Mouse (Mus musculus) midbrain, embryonic 13.5 days (tissue): ENCODE results near the gene Fam32a. TPM values are rescaled to one million over a fixed set of nuclear protein-coding genes. Genes with fewer than 3 reads are reported as not detected.

Source experiments
- ATAC-seq: fragments of 200-750 bp; cut with Nextera tagmentation; 2 replicates; pipeline ENCODE4 v1.8.0; 2017; ENCODE audit warnings: mild to moderate bottlenecking, moderate TSS enrichment, moderate library complexity
- H3K27ac ChIP-seq: fragments of 300-500 bp; sonication (generic); 2 replicates; pipeline ENCODE4 v1.5.1; 2015; ENCODE audit warnings: inconsistent platforms, mild to moderate bottlenecking, moderate library complexity
- H3K27me3 ChIP-seq: fragments of 300-500 bp; sonication (generic); 2 replicates; pipeline ENCODE4 v1.6.1; 2015; ENCODE audit warnings: mild to moderate bottlenecking, inconsistent platforms
- H3K36me3 ChIP-seq: fragments of 300-500 bp; sonication (generic); 2 replicates; pipeline ENCODE4 v1.6.1; 2015; ENCODE audit warnings: mild to moderate bottlenecking, inconsistent platforms
- H3K4me1 ChIP-seq: fragments of 300-500 bp; sonication (generic); replicated peaks from 2 replicates; pipeline ENCODE4 v1.6.1; 2015; ENCODE audit warnings: inconsistent platforms
- H3K4me2 ChIP-seq: fragments of 300-500 bp; sonication (generic); replicated peaks from 2 replicates; pipeline ENCODE4 v1.6.1; 2015; ENCODE audit warnings: moderate library complexity, mild to moderate bottlenecking, inconsistent platforms
- H3K4me3 ChIP-seq: fragments of 300-500 bp; sonication (generic); replicated peaks from 2 replicates; pipeline ENCODE4 v1.5.1; 2015; ENCODE audit warnings: mild to moderate bottlenecking, inconsistent platforms
- H3K9ac ChIP-seq: fragments of 300-500 bp; sonication (generic); replicated peaks from 2 replicates; pipeline ENCODE4 v1.6.1; 2015; ENCODE audit warnings: mild to moderate bottlenecking, inconsistent platforms
- H3K9me3 ChIP-seq: fragments of 300-500 bp; sonication (generic); 2 replicates; pipeline ENCODE4 v1.6.1; 2016; ENCODE audit warnings: mild to moderate bottlenecking, inconsistent platforms
- WGBS: fragments of 180-500 bp; shearing (Covaris S2); methylation state at CpG from one replicate; pipeline ENCODE4 v1.1.7; 2015; 5-methylcytosine and 5-hydroxymethylcytosine counted together
- polyA plus RNA-seq: library from polyadenylated mRNA; unstranded; fragments of >200 nt; fragmentation: Nextera tagmentation; extraction: Ambion mirVana; gene quantifications from 2 replicates; pipeline ENCODE4 v1.2.1, GENCODE M21; 2015

Fam32a gene
- polyA plus RNA-seq, 1 experiment from 2014 or later = 116 TPM

DNA sequence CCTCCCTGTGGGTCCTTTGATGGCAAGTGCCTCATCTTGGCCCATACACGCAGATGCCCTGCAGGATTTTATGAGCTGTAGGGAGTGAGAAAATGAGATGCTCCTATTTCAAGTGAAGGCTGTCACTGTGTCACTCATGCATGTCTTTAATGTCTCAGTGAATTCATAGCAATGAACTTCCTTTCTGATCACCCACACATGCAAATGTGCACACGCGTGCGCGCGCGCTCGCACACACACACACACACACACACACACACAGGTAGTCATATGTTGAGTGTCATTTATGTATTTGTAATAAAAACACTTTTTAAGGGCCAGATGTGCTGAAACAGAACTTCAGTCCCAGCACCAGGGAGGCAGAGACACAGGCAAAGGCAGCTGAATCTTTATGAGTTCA, 47.6 kb downstream of the Fam32a start:
- no peak overlapping the region for H3K27ac ChIP-seq
- no peak overlapping the region for H3K4me3 ChIP-seq
- H3K27me3 ChIP-seq = no peaks in the 10 kb centered on the region
- H3K4me2 ChIP-seq = no peak overlapping the region
- WGBS = 99% methylated on average over 8 of the region's 8 CpGs
- no peaks in the 10 kb centered on the region for H3K4me1 ChIP-seq
- no peak overlapping the region for H3K9ac ChIP-seq
- H3K9me3 ChIP-seq = no peaks in the 10 kb centered on the region
- no peaks in the 10 kb centered on the region for H3K36me3 ChIP-seq
- no peak for ATAC-seq

DNA sequence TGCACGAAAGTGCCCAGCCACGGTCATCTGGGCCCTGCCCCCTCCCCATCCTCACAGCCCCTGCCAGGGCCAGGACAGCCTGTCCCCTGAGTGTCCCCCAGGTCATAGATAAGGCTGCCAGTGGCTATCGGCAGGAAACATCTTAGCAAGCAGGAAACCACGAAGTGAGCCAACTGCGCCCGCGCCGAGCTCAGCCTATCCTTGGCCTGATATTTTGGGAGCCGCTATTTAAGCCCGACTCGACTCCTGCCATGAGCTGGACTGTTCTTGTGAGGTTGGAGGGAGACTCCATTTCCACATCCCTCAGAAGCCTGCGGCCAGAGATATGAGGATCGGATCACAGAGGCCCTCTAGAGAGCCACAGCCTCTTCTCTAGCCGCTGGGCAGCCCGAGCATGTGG, 48.8 kb downstream of the Fam32a start:
- Histone ChIP-seq H3K27ac (no peak overlapping the region), H3K4me1 (no peaks in the 10 kb centered on the region), H3K4me3 (no peak overlapping the region), H3K36me3 (no peaks in the 10 kb centered on the region), H3K9me3 (no peaks in the 10 kb centered on the region), H3K4me2 (no peak overlapping the region), H3K27me3 (no peaks in the 10 kb centered on the region), H3K9ac (no peak overlapping the region)
- no peak for ATAC-seq
- WGBS = 95% methylated on average over 15 of the region's 15 CpGs

DNA sequence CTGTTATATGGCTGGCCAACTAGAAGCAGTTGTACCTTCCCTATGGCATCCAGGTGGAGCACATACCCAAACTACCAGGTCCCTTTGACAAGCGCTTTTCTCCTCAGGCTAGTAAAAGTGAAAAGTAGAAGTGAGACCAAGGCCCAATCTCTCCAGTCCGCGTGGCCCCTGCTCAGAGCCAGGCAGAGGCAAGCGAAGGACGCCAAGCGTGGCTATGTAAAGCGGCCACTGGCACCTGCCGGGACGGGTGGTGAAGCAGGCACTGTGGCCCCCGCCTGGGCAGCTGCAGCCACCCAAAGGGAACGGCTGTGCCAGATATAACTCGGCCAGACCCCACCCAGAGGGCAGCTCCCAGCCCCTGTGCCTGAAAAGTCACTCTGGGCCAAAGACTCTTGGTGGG, 51.1 kb downstream of the Fam32a start:
- no peak overlapping the region for H3K27ac ChIP-seq
- H3K9me3 ChIP-seq = no peaks in the 10 kb centered on the region
- no peaks in the 10 kb centered on the region for H3K4me1 ChIP-seq
- H3K27me3 ChIP-seq = no peaks in the 10 kb centered on the region
- ATAC-seq = no peak
- H3K36me3 ChIP-seq = no peaks in the 10 kb centered on the region
- H3K4me3 ChIP-seq = no peak overlapping the region
- WGBS = 87% methylated on average over 12 of the region's 12 CpGs
- H3K9ac ChIP-seq = no peak overlapping the region
- H3K4me2 ChIP-seq = no peak overlapping the region

DNA sequence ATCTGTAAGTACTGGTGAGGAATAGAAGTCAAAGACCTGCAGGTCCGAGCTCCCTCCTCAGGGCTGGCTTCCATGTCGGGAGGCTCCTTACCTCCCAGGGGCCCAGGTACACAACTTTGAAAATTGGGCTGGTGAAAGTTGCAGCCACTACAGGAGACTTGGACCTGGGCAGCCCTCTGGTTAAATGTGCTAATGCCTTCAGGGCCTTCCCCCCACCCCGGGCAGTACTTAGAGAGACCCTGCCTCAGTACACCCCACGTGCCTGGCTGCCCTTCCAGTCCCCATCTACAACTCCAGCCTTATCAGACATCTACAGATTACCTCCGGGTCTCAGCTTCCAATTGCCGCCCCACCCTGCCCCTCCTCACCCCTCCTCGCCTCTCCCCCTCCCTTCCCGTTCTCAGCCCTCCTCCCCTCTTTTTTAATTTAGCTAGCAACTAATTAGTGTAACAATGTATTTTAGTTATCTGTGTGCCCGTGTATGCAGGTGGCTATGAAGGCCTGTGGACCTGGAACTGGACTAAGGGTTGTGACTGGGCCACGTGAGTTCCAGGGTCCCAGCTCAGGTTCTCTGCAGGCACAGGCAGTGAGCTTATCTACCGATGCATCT, 51.6 kb downstream of the Fam32a start:
- Histone ChIP-seq H3K4me1 (no peaks in the 10 kb centered on the region), H3K4me2 (no peak overlapping the region), H3K36me3 (no peaks in the 10 kb centered on the region), H3K27ac (no peak overlapping the region), H3K27me3 (no peaks in the 10 kb centered on the region), H3K9ac (no peak overlapping the region), H3K4me3 (no peak overlapping the region), H3K9me3 (no peaks in the 10 kb centered on the region)
- 83% methylated on average over 11 of the region's 11 CpGs for WGBS
- no peak for ATAC-seq

DNA sequence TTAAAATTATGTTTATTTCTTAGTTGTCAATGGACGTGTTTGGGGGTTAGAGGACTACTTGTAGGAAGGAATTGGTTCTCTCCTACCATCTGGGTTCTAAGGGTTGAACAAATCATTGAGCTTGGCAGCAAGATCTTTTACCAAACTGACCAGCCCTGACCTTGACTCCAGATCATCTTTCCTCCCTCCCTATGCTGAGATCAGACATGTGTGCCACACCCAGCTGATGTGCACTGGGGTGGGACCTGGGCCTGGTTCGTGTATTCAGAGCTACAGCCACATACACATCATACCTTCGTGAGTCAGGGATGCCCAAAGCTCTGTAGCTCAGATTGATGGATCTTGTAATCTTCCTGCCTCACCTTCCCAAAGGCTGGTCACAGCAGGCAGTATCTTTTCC, 52.2 kb downstream of the Fam32a start:
- no peak overlapping the region for H3K4me3 ChIP-seq
- no peak for ATAC-seq
- no peaks in the 10 kb centered on the region for H3K9me3 ChIP-seq
- H3K4me1 ChIP-seq = no peaks in the 10 kb centered on the region
- no peaks in the 10 kb centered on the region for H3K27me3 ChIP-seq
- no peak overlapping the region for H3K27ac ChIP-seq
- 71% methylated on average over 3 of the region's 3 CpGs for WGBS
- H3K4me2 ChIP-seq = no peak overlapping the region
- H3K36me3 ChIP-seq = no peaks in the 10 kb centered on the region
- H3K9ac ChIP-seq = no peak overlapping the region

DNA sequence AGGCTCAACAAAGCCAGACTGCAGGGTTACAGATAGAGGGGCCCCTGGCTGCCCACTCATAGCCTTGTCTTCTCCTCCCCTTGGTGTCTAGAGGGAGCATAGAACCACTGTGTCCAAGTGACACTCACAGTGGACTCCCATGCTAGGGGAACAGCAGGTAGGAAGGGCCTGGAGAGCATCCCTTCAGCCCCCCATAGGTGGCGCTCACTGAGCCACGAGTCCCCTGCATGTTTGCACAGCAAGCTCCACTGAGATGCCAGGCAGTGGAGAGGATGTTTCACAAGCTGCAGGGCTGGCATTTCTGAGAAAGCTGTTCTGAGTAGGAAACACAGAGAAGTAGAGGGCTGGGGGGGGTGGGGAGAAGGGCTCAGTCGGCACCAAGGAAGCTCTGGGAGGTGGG, 52.8 kb downstream of the Fam32a start:
- Histone ChIP-seq H3K4me3 (no peak overlapping the region), H3K27ac (no peak overlapping the region), H3K4me2 (no peak overlapping the region), H3K9ac (no peak overlapping the region), H3K27me3 (no peaks in the 10 kb centered on the region), H3K36me3 (no peaks in the 10 kb centered on the region), H3K4me1 (no peaks in the 10 kb centered on the region), H3K9me3 (no peaks in the 10 kb centered on the region)
- ATAC-seq = peak; percentile 24; the same call in 1 of the 2 replicates
- WGBS = 15% methylated on average over 3 of the region's 3 CpGs

DNA sequence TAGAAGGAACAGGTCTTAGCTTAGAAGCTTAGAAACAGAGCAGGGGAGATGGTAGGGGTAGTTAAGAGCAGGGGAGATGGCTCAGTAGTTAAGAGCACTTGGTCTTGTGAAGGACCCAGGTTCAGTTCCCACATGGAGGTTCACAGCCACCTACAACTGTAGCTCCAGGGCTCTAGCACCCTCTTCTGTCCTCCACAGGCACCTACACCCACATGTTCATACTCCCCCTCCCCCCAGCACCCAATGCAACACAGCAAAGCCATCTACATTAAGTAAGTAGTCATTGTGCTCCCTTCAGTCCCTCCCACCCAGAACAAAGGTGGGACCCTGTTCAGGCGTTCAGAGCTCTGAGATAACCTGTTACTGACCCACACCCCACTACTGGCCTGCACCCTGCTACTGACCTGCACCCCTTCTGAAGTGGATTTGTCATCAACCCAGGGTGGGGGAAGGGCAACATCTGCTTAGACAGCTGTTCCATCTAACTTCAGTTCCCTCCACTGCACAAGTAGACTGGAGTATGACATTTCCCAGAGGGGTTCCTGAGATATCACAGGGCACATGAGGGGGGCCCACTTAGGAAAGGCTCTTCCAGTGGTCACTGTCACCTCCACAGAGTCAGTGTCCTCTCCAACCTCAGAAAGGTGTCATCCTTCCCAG, 53.7 kb downstream of the Fam32a start:
- no peaks in the 10 kb centered on the region for H3K27me3 ChIP-seq
- no peak overlapping the region for H3K4me3 ChIP-seq
- H3K4me2 ChIP-seq = no peak overlapping the region
- no peak overlapping the region for H3K9ac ChIP-seq
- H3K27ac ChIP-seq = no peak overlapping the region
- WGBS = 79% methylated on average over 1 of the region's 1 CpGs
- no peaks in the 10 kb centered on the region for H3K4me1 ChIP-seq
- H3K36me3 ChIP-seq = no peaks in the 10 kb centered on the region
- no peaks in the 10 kb centered on the region for H3K9me3 ChIP-seq
- no peak for ATAC-seq

DNA sequence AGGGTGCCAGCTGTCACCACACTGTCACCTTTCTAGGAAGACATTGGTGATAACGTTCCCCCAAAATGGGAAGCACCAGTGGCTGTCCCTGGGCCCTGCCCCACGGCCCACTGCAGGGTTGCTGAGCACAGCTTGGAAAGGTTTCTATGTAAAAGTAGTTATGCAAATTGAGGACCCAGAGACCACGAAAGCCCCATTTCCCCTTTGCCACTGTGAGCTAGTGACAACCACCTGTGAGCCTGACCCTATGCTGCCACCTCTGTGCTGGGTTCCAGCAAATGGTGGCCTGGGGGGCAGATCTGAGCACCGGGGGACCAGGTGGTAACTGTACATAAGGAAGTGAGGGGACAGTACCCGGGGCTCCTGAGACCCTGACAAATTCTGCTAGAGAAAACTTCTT, 54.3 kb downstream of the Fam32a start:
- no peak overlapping the region for H3K4me3 ChIP-seq
- no peaks in the 10 kb centered on the region for H3K9me3 ChIP-seq
- H3K9ac ChIP-seq = no peak overlapping the region
- H3K27ac ChIP-seq = no peak overlapping the region
- no peak overlapping the region for H3K4me2 ChIP-seq
- no peak for ATAC-seq
- H3K27me3 ChIP-seq = no peaks in the 10 kb centered on the region
- no peaks in the 10 kb centered on the region for H3K36me3 ChIP-seq
- H3K4me1 ChIP-seq = no peaks in the 10 kb centered on the region
- 83% methylated on average over 5 of the region's 5 CpGs for WGBS

Other genes starting within 250 kb of the Fam32a start
- 0.35 and 0.92 TPM in 2 replicates for gene Cyp4f18, start 210.1 kb upstream of the Fam32a start, polyA plus RNA-seq
- not detected in 2 replicates for gene Olfr372, start 178.5 kb upstream of the Fam32a start, polyA plus RNA-seq
- 0.05 TPM in 1 of 2 replicates, not detected in the other for gene Olfr373, start 136.6 kb upstream of the Fam32a start, polyA plus RNA-seq
- gene Olfr374, start 112.7 kb upstream of the Fam32a start, polyA plus RNA-seq = not detected in 2 replicates
- 239 and 247 TPM in 2 replicates for gene Tpm4, start 84.8 kb upstream of the Fam32a start, polyA plus RNA-seq
- gene Rab8a, start 58.5 kb upstream of the Fam32a start, polyA plus RNA-seq = 104 and 107 TPM in 2 replicates
- 0.13 TPM in 1 of 2 replicates, not detected in the other for gene Hsh2d, start 30.1 kb upstream of the Fam32a start, polyA plus RNA-seq
- not detected in 2 replicates for gene Cib3, start 6.9 kb upstream of the Fam32a start, polyA plus RNA-seq
- not detected in 2 replicates for gene Gm11034, start 6.1 kb upstream of the Fam32a start, polyA plus RNA-seq
- 259 and 266 TPM in 2 replicates for gene Ap1m1, start 20.3 kb downstream of the Fam32a start, polyA plus RNA-seq
- 19.3 and 19.8 TPM in 2 replicates for gene Gm10282, start 85.5 kb downstream of the Fam32a start, polyA plus RNA-seq
- 2.7 and 4.3 TPM in 2 replicates for gene Klf2, start 99.3 kb downstream of the Fam32a start, polyA plus RNA-seq
- gene Eps15l1, start 201.7 kb downstream of the Fam32a start, polyA plus RNA-seq = 69.2 and 72.1 TPM in 2 replicates
- 0.75 and 1.7 TPM in 2 replicates for gene Calr3, start 224.1 kb downstream of the Fam32a start, polyA plus RNA-seq
- gene 1700030K09Rik, start 224.2 kb downstream of the Fam32a start, polyA plus RNA-seq = 17.5 and 18.8 TPM in 2 replicates